Mouse (Mus musculus) hindbrain, embryonic 13.5 days (tissue): Measurements from ENCODE around the gene Tmem136. TPM values are rescaled to one million over a fixed set of nuclear protein-coding genes. Genes with fewer than 3 reads are reported as not detected.

Experiments used
- ATAC-seq: fragments of 200-750 bp; cut with Nextera tagmentation; 2 replicates; pipeline ENCODE4 v1.8.0; 2017; ENCODE audit warnings: moderate TSS enrichment; ENCODE audit not compliant: low FRiP score
- H3K27ac ChIP-seq: fragments of 300-500 bp; sonication (generic); 2 replicates; pipeline ENCODE4 v1.5.1; 2015; ENCODE audit warnings: inconsistent platforms, mild to moderate bottlenecking, moderate library complexity
- H3K27me3 ChIP-seq: fragments of 300-500 bp; sonication (generic); 2 replicates; pipeline ENCODE4 v1.6.1; 2015; ENCODE audit warnings: mild to moderate bottlenecking, inconsistent platforms
- H3K36me3 ChIP-seq: fragments of 300-500 bp; sonication (generic); 2 replicates; pipeline ENCODE4 v1.6.1; 2015; ENCODE audit warnings: mild to moderate bottlenecking, inconsistent platforms
- H3K4me1 ChIP-seq: fragments of 300-500 bp; sonication (generic); replicated peaks from 2 replicates; pipeline ENCODE4 v1.6.1; 2015; ENCODE audit warnings: inconsistent platforms
- H3K4me2 ChIP-seq: fragments of 300-500 bp; sonication (generic); 2 replicates; pipeline ENCODE4 v1.6.1; 2015; ENCODE audit warnings: inconsistent platforms, mild to moderate bottlenecking, moderate library complexity
- H3K4me3 ChIP-seq: fragments of 300-500 bp; sonication (generic); 2 replicates; pipeline ENCODE4 v1.5.1; 2015; ENCODE audit warnings: mild to moderate bottlenecking, inconsistent platforms
- H3K9ac ChIP-seq: fragments of 300-500 bp; sonication (generic); 2 replicates; pipeline ENCODE4 v1.6.1; 2015; ENCODE audit warnings: mild to moderate bottlenecking, inconsistent platforms
- H3K9me3 ChIP-seq: fragments of 300-500 bp; sonication (generic); 2 replicates; pipeline ENCODE4 v1.6.1; 2016; ENCODE audit warnings: inconsistent platforms
- WGBS: fragments of 180-500 bp; shearing (Covaris S2); methylation state at CpG from one replicate; pipeline ENCODE4 v1.1.7; 2015; 5-methylcytosine and 5-hydroxymethylcytosine counted together
- polyA plus RNA-seq: library from polyadenylated mRNA; unstranded; fragments of >200 nt; fragmentation: Nextera tagmentation; extraction: Ambion mirVana; gene quantifications from 2 replicates; pipeline ENCODE4 v1.2.1, GENCODE M21; 2015

Gene Tmem136
- polyA plus RNA-seq = 11.0 and 11.5 TPM in 2 replicates

DNA sequence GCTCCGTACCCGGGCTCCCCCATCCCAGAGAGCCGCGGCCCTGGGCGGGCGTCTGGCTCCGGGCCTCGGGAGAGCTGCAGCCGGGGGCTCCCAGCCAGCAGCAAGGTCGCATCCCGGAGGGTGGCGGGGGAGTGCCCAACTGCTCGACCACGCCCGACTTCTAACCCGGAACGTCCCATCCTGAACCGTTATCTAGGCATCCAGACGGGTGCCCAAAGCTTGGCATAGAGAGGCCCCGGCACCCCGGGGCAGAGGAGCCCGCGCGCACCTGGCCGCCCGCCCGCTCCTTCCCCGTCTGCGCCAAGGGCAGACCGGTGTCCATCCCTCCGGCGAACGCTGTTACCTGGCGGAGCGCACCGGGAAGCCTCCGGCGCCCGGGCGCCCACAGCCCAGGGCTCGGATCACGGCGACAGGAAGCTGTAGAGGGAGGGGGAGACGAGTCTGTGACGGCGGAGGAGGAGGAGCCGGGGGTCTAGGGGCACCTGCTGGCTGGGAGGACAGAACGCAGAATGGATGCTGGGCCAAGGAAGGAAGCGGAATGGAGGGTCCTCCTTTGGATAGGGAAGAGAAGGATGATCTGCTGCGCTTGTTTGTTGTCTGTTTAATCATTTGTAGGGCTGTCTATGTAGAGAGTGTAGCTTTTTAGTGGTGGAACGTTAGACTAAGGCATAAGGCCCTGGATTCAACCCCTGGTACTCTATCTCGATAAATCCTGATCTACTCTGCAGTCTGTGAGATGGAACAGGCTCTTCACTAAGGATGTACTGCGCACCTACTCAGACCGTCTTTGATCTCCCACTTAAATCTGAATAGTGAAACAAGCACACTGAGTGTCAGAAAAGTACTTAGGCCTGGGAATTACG lies at the start of gene Tmem136:
Gene Tmem136 (minus strand): TSS at position 437 of the 863 bp plus-strand sequence.
- Histone ChIP-seq H3K36me3 (peaks cover 9% of the 10 kb centered on the region), H3K4me3 (peak within 1 kb of the TSS; percentile 86), H3K9ac (peak within 1 kb of the TSS; percentile 98), H3K4me2 (peak within 1 kb of the TSS; percentile 77), H3K27ac (peak within 1 kb of the TSS; percentile 75), H3K27me3 (no peaks in the 10 kb centered on the region), H3K9me3 (no peaks in the 10 kb centered on the region), H3K4me1 (peaks cover 30% of the 10 kb centered on the region)
- ATAC-seq = peak; percentile 98
- WGBS = 4% methylated on average over 55 of the region's 55 CpGs

- Histone ChIP-seq H3K36me3 (no peaks in the 10 kb centered on the region), H3K27me3 (no peaks in the 10 kb centered on the region), H3K4me3 (no peak overlapping the region), H3K9me3 (no peaks in the 10 kb centered on the region), H3K9ac (no peak overlapping the region), H3K4me2 (no peak overlapping the region), H3K27ac (no peak overlapping the region), H3K4me1 (no peaks in the 10 kb centered on the region)
- 82% methylated on average over 6 of the region's 6 CpGs for WGBS
- no peak for ATAC-seq
Measured at GRCm38 (mm10) chr9:43155960-43156359, 39.6 kb upstream of the Tmem136 start.

DNA sequence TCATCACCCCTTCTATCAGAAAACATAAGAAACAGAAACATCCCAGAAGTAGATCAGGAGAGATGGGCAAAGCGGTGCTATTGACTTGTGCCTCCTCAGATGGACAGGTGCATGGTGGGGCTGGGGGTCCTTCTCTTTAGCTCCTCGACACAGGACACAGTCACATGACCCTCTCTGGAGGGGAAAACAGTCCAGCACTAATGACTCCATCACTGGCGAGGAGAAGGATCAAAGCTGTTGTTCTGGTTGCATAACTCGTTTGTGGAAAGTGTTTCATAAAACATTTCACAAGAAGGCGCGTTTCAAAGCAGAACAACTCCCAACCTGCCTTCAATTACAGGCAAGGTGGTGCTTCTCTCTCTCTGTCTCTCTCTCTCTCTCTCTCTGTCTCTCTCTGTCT lies 35.4 kb upstream of the Tmem136 start:
- H3K4me2 ChIP-seq = no peak overlapping the region
- no peak overlapping the region for H3K27ac ChIP-seq
- H3K9ac ChIP-seq = no peak overlapping the region
- no peak for ATAC-seq
- no peaks in the 10 kb centered on the region for H3K9me3 ChIP-seq
- H3K4me1 ChIP-seq = 0 out of 2 replicates have a peak, but pooled peaks cover 5% of the 10 kb centered on the region
- no peak overlapping the region for H3K4me3 ChIP-seq
- WGBS = 80% methylated on average over 6 of the region's 6 CpGs
- no peaks in the 10 kb centered on the region for H3K27me3 ChIP-seq
- H3K36me3 ChIP-seq = no peaks in the 10 kb centered on the region

GRCm38 (mm10) chr9:43150957-43151356 lies 34.6 kb upstream of the Tmem136 start:
- no peak overlapping the region for H3K27ac ChIP-seq
- 73% methylated on average over 9 of the region's 9 CpGs for WGBS
- H3K4me3 ChIP-seq = no peak overlapping the region
- no peak overlapping the region for H3K9ac ChIP-seq
- no peaks in the 10 kb centered on the region for H3K36me3 ChIP-seq
- H3K4me2 ChIP-seq = no peak overlapping the region
- H3K4me1 ChIP-seq = 0 out of 2 replicates have a peak, but pooled peaks cover 5% of the 10 kb centered on the region
- no peaks in the 10 kb centered on the region for H3K27me3 ChIP-seq
- ATAC-seq = no peak
- no peaks in the 10 kb centered on the region for H3K9me3 ChIP-seq

GRCm38 (mm10) chr9:43150075-43150474 lies 33.7 kb upstream of the Tmem136 start:
- 68% methylated on average over 10 of the region's 10 CpGs for WGBS
- no peak overlapping the region for H3K4me2 ChIP-seq
- H3K4me1 ChIP-seq = 0 out of 2 replicates have a peak, but pooled peaks cover 5% of the 10 kb centered on the region
- H3K4me3 ChIP-seq = no peak overlapping the region
- no peak for ATAC-seq
- no peak overlapping the region for H3K9ac ChIP-seq
- H3K9me3 ChIP-seq = no peaks in the 10 kb centered on the region
- no peak overlapping the region for H3K27ac ChIP-seq
- H3K27me3 ChIP-seq = no peaks in the 10 kb centered on the region
- H3K36me3 ChIP-seq = no peaks in the 10 kb centered on the region

DNA sequence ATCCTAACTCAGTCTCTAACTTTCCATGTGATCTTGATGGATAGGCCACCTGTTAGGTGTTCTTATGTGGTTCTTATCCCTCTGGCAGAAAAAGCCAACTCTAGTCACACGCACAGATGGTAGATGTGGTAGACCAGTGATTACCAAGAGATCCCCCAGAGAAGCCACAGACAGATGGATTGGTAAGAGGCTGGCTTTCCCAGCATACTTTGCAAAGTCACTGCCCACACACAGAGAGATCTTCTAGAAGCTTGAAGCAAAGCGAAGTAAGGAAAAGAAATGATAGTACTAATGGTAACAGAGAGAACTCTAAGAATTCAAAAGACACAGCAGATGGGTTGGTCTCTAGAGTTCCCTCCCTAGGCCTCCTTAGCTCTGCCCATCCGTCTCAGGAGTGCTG lies 33.1 kb upstream of the Tmem136 start:
- ATAC-seq = no peak
- 0 out of 2 replicates have a peak, but pooled peaks cover 5% of the 10 kb centered on the region for H3K4me1 ChIP-seq
- H3K27me3 ChIP-seq = no peaks in the 10 kb centered on the region
- no peak overlapping the region for H3K4me2 ChIP-seq
- no peak overlapping the region for H3K27ac ChIP-seq
- H3K4me3 ChIP-seq = no peak overlapping the region
- no peaks in the 10 kb centered on the region for H3K9me3 ChIP-seq
- WGBS = 87% methylated on average over 3 of the region's 3 CpGs
- no peak overlapping the region for H3K9ac ChIP-seq
- no peaks in the 10 kb centered on the region for H3K36me3 ChIP-seq

DNA sequence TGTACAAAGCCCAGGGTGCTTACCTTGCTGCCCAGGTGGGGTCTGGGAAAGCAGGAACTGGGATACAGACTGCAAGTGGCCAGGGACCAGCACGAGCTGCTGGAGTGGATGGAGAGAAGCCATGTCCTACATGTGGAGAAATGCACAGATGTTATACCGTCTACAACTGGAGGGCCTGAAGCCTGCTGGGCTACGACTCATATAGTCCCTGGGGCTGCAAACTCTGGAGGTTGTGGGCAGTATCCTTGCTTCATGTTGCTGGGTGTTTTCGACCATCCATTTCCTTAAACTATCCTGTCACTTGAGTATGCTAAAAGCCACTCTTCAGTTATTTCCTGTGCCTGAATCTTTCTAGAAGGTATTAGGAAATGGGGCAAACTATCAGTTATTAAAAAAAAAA lies 28.8 kb upstream of the Tmem136 start:
- Histone ChIP-seq H3K4me1 (0 out of 2 replicates have a peak, but pooled peaks cover under 1% of the 10 kb centered on the region), H3K27me3 (no peaks in the 10 kb centered on the region), H3K36me3 (no peaks in the 10 kb centered on the region), H3K27ac (no peak overlapping the region), H3K9me3 (no peaks in the 10 kb centered on the region), H3K4me2 (no peak overlapping the region), H3K4me3 (no peak overlapping the region), H3K9ac (no peak overlapping the region)
- ATAC-seq = no peak
- WGBS = 89% methylated on average over 4 of the region's 4 CpGs

DNA sequence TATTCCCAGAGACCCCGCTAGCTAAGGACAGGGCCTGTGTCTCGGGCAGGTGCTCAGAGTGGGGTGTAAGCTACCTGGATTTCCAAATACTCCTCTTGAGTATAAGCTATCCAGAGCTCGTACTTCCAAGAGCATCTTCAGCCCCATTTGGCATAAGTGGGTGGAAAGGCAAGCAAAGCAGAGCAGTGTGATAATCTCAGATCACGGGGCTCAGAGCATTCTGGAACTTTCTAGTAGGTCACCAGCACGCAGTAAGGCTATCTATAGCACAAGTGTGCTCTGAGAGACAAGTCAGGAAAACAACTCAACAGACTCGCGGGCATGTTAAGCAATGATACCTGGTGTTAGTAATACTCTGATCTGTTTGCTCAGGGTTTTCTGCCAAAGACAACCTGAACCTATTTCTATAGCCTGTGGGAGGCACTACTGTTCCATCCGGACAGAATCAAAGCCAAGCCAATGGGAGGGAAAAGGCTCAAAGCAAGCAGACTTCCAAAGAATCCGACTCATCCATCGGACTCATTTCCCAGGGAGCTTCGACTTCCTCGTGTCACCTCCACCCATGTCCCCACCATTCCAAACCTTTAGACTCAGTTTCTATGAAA lies 27.9 kb upstream of the Tmem136 start:
- no peak overlapping the region for H3K4me2 ChIP-seq
- H3K27ac ChIP-seq = no peak overlapping the region
- H3K27me3 ChIP-seq = no peaks in the 10 kb centered on the region
- no peaks in the 10 kb centered on the region for H3K4me1 ChIP-seq
- ATAC-seq = no peak
- no peak overlapping the region for H3K9ac ChIP-seq
- H3K9me3 ChIP-seq = no peaks in the 10 kb centered on the region
- H3K4me3 ChIP-seq = no peak overlapping the region
- no peaks in the 10 kb centered on the region for H3K36me3 ChIP-seq
- WGBS = 79% methylated on average over 12 of the region's 12 CpGs

- WGBS = 8% methylated on average over 4 of the region's 4 CpGs
- Histone ChIP-seq H3K4me3 (no peak overlapping the region), H3K4me1 (no peaks in the 10 kb centered on the region), H3K9ac (no peak overlapping the region), H3K4me2 (no peak overlapping the region), H3K36me3 (no peaks in the 10 kb centered on the region), H3K27me3 (no peaks in the 10 kb centered on the region), H3K9me3 (no peaks in the 10 kb centered on the region), H3K27ac (no peak overlapping the region)
- no peak for ATAC-seq
Measured at GRCm38 (mm10) chr9:43141839-43142238, 25.5 kb upstream of the Tmem136 start.

DNA sequence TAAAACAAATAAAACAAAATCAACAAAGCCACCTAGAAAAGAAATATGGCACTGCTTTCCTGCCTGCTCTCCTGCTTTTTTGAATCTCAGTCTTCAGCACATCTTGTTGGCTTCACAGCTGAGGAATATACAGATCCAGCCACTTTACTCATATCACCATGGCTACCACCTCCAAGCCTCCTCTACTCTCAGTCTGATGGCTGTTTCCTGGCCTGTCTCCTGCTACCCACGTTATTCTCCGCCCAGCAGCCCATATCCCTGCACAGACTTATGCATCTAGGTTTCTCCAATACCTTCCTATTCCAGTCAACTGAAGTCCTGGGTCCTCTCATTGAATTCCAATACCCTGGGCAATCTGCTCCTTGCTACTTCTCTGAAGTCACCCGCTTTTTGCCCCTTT lies 17.2 kb upstream of the Tmem136 start:
- Histone ChIP-seq H3K36me3 (no peaks in the 10 kb centered on the region), H3K27ac (no peak overlapping the region), H3K9me3 (no peaks in the 10 kb centered on the region), H3K9ac (no peak overlapping the region), H3K27me3 (no peaks in the 10 kb centered on the region), H3K4me1 (0 out of 2 replicates have a peak, but pooled peaks cover 9% of the 10 kb centered on the region), H3K4me3 (no peak overlapping the region), H3K4me2 (no peak overlapping the region)
- 87% methylated on average over 3 of the region's 3 CpGs for WGBS
- ATAC-seq = no peak

GRCm38 (mm10) chr9:43132380-43132779 lies 16.0 kb upstream of the Tmem136 start:
- ATAC-seq = no peak
- Histone ChIP-seq H3K4me2 (no peak overlapping the region), H3K27ac (no peak overlapping the region), H3K4me1 (0 out of 2 replicates have a peak, but pooled peaks cover 9% of the 10 kb centered on the region), H3K4me3 (no peak overlapping the region), H3K9me3 (no peaks in the 10 kb centered on the region), H3K36me3 (no peaks in the 10 kb centered on the region), H3K27me3 (no peaks in the 10 kb centered on the region), H3K9ac (no peak overlapping the region)
- WGBS = 45% methylated on average over 4 of the region's 4 CpGs

GRCm38 (mm10) chr9:43131940-43132339 lies 15.6 kb upstream of the Tmem136 start:
- Histone ChIP-seq H3K36me3 (no peaks in the 10 kb centered on the region), H3K4me1 (0 out of 2 replicates have a peak, but pooled peaks cover 9% of the 10 kb centered on the region), H3K27me3 (no peaks in the 10 kb centered on the region), H3K4me2 (no peak overlapping the region), H3K4me3 (no peak overlapping the region), H3K9ac (no peak overlapping the region), H3K27ac (no peak overlapping the region), H3K9me3 (no peaks in the 10 kb centered on the region)
- 77% methylated on average over 5 of the region's 5 CpGs for WGBS
- ATAC-seq = no peak
